Mouse (Mus musculus) liver, embryonic 16.5 days (tissue): Measurements from ENCODE around the gene Cep295nl. TPM values are rescaled to one million over a fixed set of nuclear protein-coding genes. Genes with fewer than 3 reads are reported as not detected.
"Not testable (repeated sequence)": the region's sequence is repeated elsewhere in the genome, so short reads cannot be mapped to it uniquely, and the experiment has no call there.

Experiments
- ATAC-seq: fragments of 200-750 bp; cut with Nextera tagmentation; 2 replicates; pipeline ENCODE4 v1.8.0; 2017; ENCODE audit warnings: low read depth, mild to moderate bottlenecking, moderate number of reproducible peaks, moderate library complexity
- H3K27ac ChIP-seq: fragments of 300-500 bp; sonication (generic); 2 replicates; pipeline ENCODE4 v1.5.1; 2014; ENCODE audit warnings: mild to moderate bottlenecking, low read length
- H3K27me3 ChIP-seq: fragments of 300-500 bp; sonication (generic); 2 replicates; pipeline ENCODE4 v1.6.1; 2014; ENCODE audit warnings: low read depth, low read length, mixed read lengths; ENCODE audit not compliant: control insufficient read depth, insufficient read depth
- H3K36me3 ChIP-seq: fragments of 300-500 bp; sonication (generic); 2 replicates; pipeline ENCODE4 v1.6.1; 2014; ENCODE audit warnings: mild to moderate bottlenecking; ENCODE audit not compliant: control insufficient read depth, insufficient read depth
- H3K4me1 ChIP-seq: fragments of 300-500 bp; sonication (generic); 2 replicates; pipeline ENCODE4 v1.6.1; 2014; ENCODE audit warnings: low read depth, low read length, mixed read lengths; ENCODE audit not compliant: control insufficient read depth
- H3K4me2 ChIP-seq: fragments of 300-500 bp; sonication (generic); 2 replicates; pipeline ENCODE4 v1.6.1; 2014; ENCODE audit warnings: low read depth, low read length, mixed read lengths
- H3K4me3 ChIP-seq: fragments of 300-500 bp; sonication (generic); 2 replicates; pipeline ENCODE4 v1.5.1; 2014; ENCODE audit warnings: low read depth, mild to moderate bottlenecking, low read length
- H3K9ac ChIP-seq: fragments of 300-500 bp; sonication (generic); 2 replicates; pipeline ENCODE4 v1.6.1; 2014; ENCODE audit warnings: low read depth, low read length
- H3K9me3 ChIP-seq: fragments of 300-500 bp; sonication (generic); replicated peaks from 2 replicates; pipeline ENCODE4 v1.6.1; 2016; ENCODE audit warnings: low read length; ENCODE audit not compliant: control insufficient read depth
- WGBS: fragments of 180-500 bp; shearing (Covaris S2); extraction: QIAGEN DNeasy Blood & Tissue Kit; methylation state at CpG from one replicate; pipeline ENCODE4 v1.1.7; 2014; ENCODE audit not compliant: insufficient replicate concordance; 5-methylcytosine and 5-hydroxymethylcytosine counted together
- polyA plus RNA-seq: library from polyadenylated mRNA; unstranded; fragments of >200 nt; fragmentation: Nextera tagmentation; extraction: Ambion mirVana; gene quantifications from 2 replicates; pipeline ENCODE4 v1.2.1, GENCODE M21; 2015

Cep295nl gene
- polyA plus RNA-seq: not detected in 2 replicates

DNA sequence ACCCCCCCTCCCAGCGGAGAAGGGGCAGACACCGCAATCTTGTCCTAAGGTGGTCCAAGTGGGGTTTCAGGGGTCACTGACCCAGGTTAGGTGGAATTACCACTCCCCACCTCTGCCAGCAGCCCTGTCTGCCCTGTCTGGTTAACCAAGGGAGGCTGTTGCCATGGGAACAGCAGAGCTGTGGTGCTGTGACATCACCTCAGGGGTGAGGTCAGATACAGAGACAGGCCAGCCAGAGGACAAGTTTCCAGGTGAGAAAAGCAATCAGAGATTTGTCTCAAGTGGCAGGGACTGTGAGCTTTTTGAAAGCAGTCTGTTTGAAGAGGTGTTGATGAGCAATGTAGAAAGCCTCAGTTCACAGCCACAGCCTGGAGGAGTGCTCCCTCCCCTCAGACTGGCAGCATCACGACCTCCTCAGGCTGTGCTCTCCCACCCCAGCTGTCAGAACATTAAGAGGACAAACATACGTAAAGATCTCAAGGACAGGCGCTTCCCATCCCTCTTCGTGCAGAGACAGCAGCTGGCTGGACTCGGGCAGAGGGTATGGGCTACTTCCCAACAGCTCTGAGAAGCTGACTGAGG lies at the start of gene Cep295nl:
Cep295nl (minus strand) TSS at position 101 of the 582 bp plus-strand sequence.
- Histone ChIP-seq H3K9me3 (no peaks in the 10 kb centered on the region), H3K9ac (no peak within 1 kb of the TSS), H3K4me2 (no peak within 1 kb of the TSS), H3K27ac (no peak within 1 kb of the TSS), H3K4me1 (no peaks in the 10 kb centered on the region), H3K4me3 (no peak within 1 kb of the TSS), H3K27me3 (no peaks in the 10 kb centered on the region), H3K36me3 (no peaks in the 10 kb centered on the region)
- WGBS: 40% methylated on average over 7 of the region's 7 CpGs
- ATAC-seq: no peak

GRCm38 (mm10) chr11:118387816-118388215 lies 45.5 kb upstream of the Cep295nl start:
- not testable (repeated sequence) for H3K4me2 ChIP-seq, H3K27me3 ChIP-seq, H3K4me1 ChIP-seq, ATAC-seq, H3K36me3 ChIP-seq, H3K27ac ChIP-seq, H3K9ac ChIP-seq, H3K9me3 ChIP-seq, H3K4me3 ChIP-seq
- 80% methylated on average over 13 of the region's 13 CpGs for WGBS

DNA sequence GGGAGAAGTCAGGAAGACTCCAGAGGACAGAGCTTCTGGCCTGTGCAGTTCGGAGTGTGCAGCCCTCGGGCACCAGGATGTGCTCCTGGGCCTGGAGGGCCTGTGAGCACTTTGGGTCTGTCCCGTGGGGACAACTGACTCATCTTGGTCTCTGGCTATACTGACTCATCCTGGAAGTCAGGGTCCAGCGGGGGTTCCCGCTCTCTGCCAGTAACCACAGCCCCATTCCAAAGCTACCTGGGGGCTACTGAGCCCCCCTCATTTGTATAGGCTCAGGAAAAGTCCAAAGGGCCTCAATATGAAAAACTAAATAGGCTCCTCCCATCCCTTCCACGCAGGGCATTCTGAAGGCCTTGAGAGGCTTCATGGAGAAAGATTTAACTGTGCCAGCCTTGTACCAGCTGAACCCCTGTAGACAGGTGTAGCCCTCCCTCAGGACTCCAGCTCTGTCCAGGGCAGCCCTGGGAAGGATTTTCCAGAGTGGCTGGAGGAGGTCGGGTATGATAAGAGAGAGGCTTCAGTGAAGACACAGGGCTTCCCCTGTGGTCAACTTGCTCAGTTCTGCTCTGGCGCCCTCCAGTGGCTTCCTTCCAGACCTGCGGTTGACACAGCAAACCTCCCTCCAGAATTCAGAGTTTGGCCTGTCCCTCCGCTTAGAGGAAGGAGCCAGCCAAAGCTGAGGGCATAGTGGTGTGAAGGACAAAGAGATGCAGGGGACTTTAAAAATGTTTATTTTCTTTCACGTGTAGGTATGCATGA lies 37.1 kb upstream of the Cep295nl start:
- WGBS: 35% methylated on average over 11 of the region's 11 CpGs
- Histone ChIP-seq H3K9me3 (no peaks in the 10 kb centered on the region), H3K36me3 (no peaks in the 10 kb centered on the region), H3K4me3 (no peak overlapping the region), H3K4me1 (no peaks in the 10 kb centered on the region), H3K27me3 (no peaks in the 10 kb centered on the region), H3K4me2 (no peak overlapping the region), H3K9ac (no peak overlapping the region), H3K27ac (no peak overlapping the region)
- no peak for ATAC-seq

DNA sequence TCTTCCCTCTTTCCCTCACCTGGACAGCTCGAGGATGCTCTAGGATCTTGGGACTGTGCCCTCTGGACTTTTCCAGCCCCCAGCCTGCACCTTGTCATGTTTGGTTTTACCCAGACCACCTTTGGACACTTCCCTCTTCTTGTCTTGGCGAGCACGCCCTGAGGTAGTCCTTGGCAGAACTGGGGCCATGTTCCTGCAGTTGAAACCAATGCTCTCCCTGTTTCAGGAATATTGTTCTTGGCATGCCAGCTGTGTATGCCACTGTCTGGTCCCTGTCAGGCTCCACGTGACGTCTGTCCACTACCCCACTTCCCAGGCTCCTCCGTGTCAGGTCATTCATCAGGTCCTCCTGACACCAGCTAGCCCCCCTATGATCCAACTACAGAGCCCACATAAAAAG lies 36.4 kb upstream of the Cep295nl start:
- Histone ChIP-seq H3K27me3 (no peaks in the 10 kb centered on the region), H3K4me1 (no peaks in the 10 kb centered on the region), H3K27ac (no peak overlapping the region), H3K9me3 (no peaks in the 10 kb centered on the region), H3K4me3 (no peak overlapping the region), H3K9ac (no peak overlapping the region), H3K4me2 (no peak overlapping the region), H3K36me3 (no peaks in the 10 kb centered on the region)
- ATAC-seq: no peak
- WGBS: 62% methylated on average over 6 of the region's 6 CpGs

DNA sequence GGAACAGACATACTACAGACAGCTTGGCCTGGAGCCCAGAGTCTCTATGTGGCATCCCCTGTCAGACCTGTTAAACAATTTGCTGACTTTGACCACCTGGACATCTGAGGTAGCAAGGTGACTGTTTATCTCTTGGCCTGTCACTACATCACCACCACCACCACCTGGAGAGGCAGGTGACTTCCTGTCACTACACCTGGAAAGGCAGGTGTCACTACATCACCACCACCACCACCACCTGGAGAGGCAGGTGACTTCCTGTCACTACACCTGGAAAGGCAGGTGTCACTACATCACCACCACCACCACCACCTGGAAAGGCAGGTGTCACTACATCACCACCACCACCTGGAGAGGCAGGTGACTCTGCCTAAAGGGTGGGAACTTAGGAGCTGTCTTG lies 34.0 kb upstream of the Cep295nl start:
- not testable (repeated sequence) for H3K4me1 ChIP-seq, H3K9ac ChIP-seq, ATAC-seq, H3K27me3 ChIP-seq, H3K4me2 ChIP-seq, H3K9me3 ChIP-seq, H3K4me3 ChIP-seq, H3K36me3 ChIP-seq, H3K27ac ChIP-seq

DNA sequence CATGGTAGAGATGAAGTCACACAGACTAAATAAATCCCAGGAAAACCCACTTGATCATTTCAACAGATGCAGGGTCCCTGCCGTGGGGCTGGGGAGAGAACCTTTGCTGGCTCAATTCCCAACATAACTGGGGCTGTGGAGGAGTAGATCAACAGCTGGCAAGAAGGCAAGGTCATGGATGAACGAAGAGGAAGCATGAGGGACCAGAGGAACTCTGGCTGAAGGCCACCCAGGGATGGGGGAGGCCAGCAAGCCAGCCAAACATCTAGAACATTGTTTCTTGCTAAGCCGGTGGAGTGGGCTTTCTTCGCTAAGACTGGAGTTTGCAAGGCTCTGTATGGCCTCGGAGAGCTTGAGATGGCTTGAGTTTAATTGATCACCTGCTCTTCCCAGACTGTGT lies 33.6 kb upstream of the Cep295nl start:
- no peaks in the 10 kb centered on the region for H3K27me3 ChIP-seq
- no peak overlapping the region for H3K9ac ChIP-seq
- no peaks in the 10 kb centered on the region for H3K36me3 ChIP-seq
- no peaks in the 10 kb centered on the region for H3K4me1 ChIP-seq
- no peak overlapping the region for H3K27ac ChIP-seq
- H3K4me3 ChIP-seq: no peak overlapping the region
- no peaks in the 10 kb centered on the region for H3K9me3 ChIP-seq
- ATAC-seq: no peak
- H3K4me2 ChIP-seq: no peak overlapping the region
- WGBS: 62% methylated on average over 5 of the region's 5 CpGs

DNA sequence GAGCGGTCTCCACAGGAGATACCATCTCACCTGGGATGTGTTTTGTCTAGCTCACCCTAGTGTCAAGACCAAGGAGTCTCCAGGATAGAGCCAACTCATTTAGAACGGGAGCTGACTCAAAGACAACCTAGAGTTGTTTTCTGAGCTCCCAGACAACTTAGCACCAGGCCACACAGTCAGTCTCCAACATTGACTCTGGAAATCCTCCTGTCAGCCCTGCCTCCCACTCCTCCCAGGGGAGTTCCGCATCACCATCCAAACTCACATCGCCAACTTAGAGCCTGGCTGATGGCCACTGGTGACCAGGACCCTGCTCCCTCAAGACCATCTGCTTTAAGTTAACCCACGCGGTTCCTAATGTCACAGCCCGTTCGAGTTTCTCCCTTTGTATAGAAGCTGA lies 33.2 kb upstream of the Cep295nl start:
- Histone ChIP-seq H3K4me3 (no peak overlapping the region), H3K27me3 (no peaks in the 10 kb centered on the region), H3K4me1 (no peaks in the 10 kb centered on the region), H3K9me3 (no peaks in the 10 kb centered on the region), H3K27ac (no peak overlapping the region), H3K9ac (no peak overlapping the region), H3K36me3 (no peaks in the 10 kb centered on the region), H3K4me2 (no peak overlapping the region)
- ATAC-seq: no peak
- WGBS: 75% methylated on average over 8 of the region's 8 CpGs

DNA sequence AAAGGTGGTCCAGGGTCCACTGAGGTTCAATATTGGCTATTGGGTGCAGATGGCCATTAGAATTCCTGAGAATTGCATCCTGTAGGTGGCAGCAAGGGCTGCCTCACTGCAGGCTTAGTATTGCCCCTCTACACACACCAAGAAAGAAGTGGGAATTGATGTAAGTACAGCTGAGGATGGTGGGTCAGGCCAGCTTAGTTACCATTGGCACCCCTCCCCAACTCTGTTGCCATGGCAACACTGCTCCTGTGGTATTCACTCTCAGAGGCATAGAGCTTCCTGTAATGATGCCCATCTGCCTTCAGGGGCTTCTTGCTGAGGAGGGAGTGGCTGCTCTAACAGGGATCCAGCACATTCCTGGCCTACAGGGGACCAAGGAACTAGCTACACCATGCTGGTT lies 32.7 kb upstream of the Cep295nl start:
- Histone ChIP-seq H3K36me3 (no peaks in the 10 kb centered on the region), H3K27ac (no peak overlapping the region), H3K9ac (no peak overlapping the region), H3K4me3 (no peak overlapping the region), H3K4me2 (no peak overlapping the region), H3K9me3 (no peaks in the 10 kb centered on the region), H3K27me3 (no peaks in the 10 kb centered on the region), H3K4me1 (no peaks in the 10 kb centered on the region)
- no peak for ATAC-seq

GRCm38 (mm10) chr11:118374506-118374905 lies 32.2 kb upstream of the Cep295nl start:
- Histone ChIP-seq H3K4me3 (no peak overlapping the region), H3K9ac (no peak overlapping the region), H3K36me3 (no peaks in the 10 kb centered on the region), H3K9me3 (no peaks in the 10 kb centered on the region), H3K4me1 (no peaks in the 10 kb centered on the region), H3K27ac (no peak overlapping the region), H3K4me2 (no peak overlapping the region), H3K27me3 (no peaks in the 10 kb centered on the region)
- WGBS: 45% methylated on average over 5 of the region's 5 CpGs
- no peak for ATAC-seq
